Mouse (Mus musculus) thymus, adult 2 months (tissue): Measurements from ENCODE around the gene Pepd.

Experiments
- CTCF ChIP-seq: fragments of 200-500 bp; IDR thresholded peaks from 2 replicates; pipeline ENCODE4 v1.5.1; 2012; ENCODE audit warnings: mild to moderate bottlenecking, control low read depth, low read length, moderate library complexity, borderline replicate concordance; ENCODE audit not compliant: control insufficient read depth, poor library complexity, insufficient read depth; ENCODE audit errors: extremely low read depth
- POLR2A ChIP-seq: fragments of 200-500 bp; IDR thresholded peaks from 2 replicates; pipeline ENCODE4 v1.6.1; 2012; ENCODE audit warnings: mild to moderate bottlenecking, low read length, control low read depth, moderate library complexity; ENCODE audit not compliant: control insufficient read depth, poor library complexity, insufficient read depth; ENCODE audit errors: extremely low read depth

- TF ChIP-seq CTCF (no peak), POLR2A (no peak)
Observed at GRCm38 (mm10) chr7:35056999-35057398, 144.8 kb downstream of the Pepd start.
